Mouse (Mus musculus): ENCODE measurements around the gene Palb2. TPM values are rescaled to one million over a fixed set of nuclear protein-coding genes. Genes with fewer than 3 reads are reported as not detected.

Gene Palb2
- polyA plus RNA-seq, 1 experiment from 2014 or later, result 8.7 TPM

DNA sequence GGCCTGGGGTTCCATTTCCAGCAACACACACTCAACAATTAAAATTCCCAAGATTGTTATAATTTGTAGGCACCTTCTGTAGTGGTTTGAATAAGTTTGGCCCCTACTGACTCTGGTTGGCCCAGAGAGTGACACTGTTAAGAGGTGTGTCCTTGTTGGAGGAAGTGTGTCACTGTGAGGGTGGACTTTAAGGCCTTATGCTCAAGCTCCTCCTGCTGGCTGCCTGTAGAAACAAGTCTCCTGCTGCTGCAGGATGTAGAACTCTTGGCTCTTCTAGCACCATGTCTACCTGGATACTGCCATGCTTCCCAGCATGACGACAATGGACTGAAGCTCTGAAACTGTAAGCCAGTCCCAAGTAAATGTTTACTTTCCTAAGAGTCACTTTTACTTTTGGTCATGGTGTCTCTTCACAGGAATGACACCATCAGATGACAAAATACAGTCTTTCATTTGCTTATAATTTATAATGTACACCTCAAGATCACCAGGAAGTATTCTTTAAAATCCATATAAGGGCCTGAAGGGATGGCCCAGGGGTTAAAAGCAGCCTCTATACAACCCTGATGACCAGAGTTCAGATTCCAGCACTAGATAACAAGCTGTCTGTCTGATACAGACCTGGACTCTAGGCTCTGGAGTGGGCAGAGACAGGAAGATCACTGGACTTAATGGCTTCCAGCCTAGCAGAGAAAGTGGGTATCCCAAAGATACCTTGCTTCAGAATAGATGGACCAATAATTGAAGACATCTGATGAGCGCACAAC is 38.0 kb downstream of the Palb2 start:
- Histone ChIP-seq H3K27me3 (no peaks in the 10 kb centered on the region), H3K4me2 (no peak overlapping the region), H3K4me3 (no peak overlapping the region), H3K36me3 (peaks cover 81% of the 10 kb centered on the region), H3K9me3 (no peaks in the 10 kb centered on the region), H3K27ac (no peak overlapping the region), H3K9ac (no peak overlapping the region), H3K4me1 (replicated peaks) (peaks cover 2% of the 10 kb centered on the region)
- WGBS, result 95% methylated on average over 2 of the region's 2 CpGs
- no peak for ATAC-seq (ENCODE audit: low FRiP score)

- WGBS, result 92% methylated on average over 11 of the region's 11 CpGs
- no peaks in the 10 kb centered on the region for H3K4me1 ChIP-seq (replicated peaks)
- H3K27me3 ChIP-seq, result no peaks in the 10 kb centered on the region
- no peak for ATAC-seq (ENCODE audit: low FRiP score)
- H3K4me3 ChIP-seq, result no peak overlapping the region
- H3K4me2 ChIP-seq, result no peak overlapping the region
- no peaks in the 10 kb centered on the region for H3K9me3 ChIP-seq
- no peak overlapping the region for H3K9ac ChIP-seq
- H3K36me3 ChIP-seq, result peaks cover 81% of the 10 kb centered on the region
- no peak overlapping the region for H3K27ac ChIP-seq
These were observed 45.4 kb downstream of the Palb2 start for GRCm38 (mm10) chr7:122087195-122087982.

GRCm38 (mm10) chr7:122081071-122081470 is 51.7 kb downstream of the Palb2 start:
- Histone ChIP-seq H3K36me3 (peaks cover 82% of the 10 kb centered on the region), H3K9ac (no peak overlapping the region), H3K9me3 (no peaks in the 10 kb centered on the region), H3K4me3 (no peak overlapping the region), H3K27ac (no peak overlapping the region), H3K27me3 (no peaks in the 10 kb centered on the region), H3K4me1 (replicated peaks) (no peaks in the 10 kb centered on the region), H3K4me2 (no peak overlapping the region)
- ATAC-seq (ENCODE audit: low FRiP score), result no peak
- WGBS, result 100% methylated on average over 1 of the region's 1 CpGs

- 97% methylated on average over 8 of the region's 8 CpGs for WGBS
- Histone ChIP-seq H3K36me3 (peaks cover 85% of the 10 kb centered on the region), H3K9ac (no peak overlapping the region), H3K4me3 (no peak overlapping the region), H3K4me2 (no peak overlapping the region), H3K9me3 (no peaks in the 10 kb centered on the region), H3K4me1 (replicated peaks) (no peaks in the 10 kb centered on the region), H3K27me3 (no peaks in the 10 kb centered on the region), H3K27ac (no peak overlapping the region)
- no peak for ATAC-seq (ENCODE audit: low FRiP score)
These were observed 52.8 kb downstream of the Palb2 start for GRCm38 (mm10) chr7:122079798-122080554.

- Histone ChIP-seq H3K9ac (no peak overlapping the region), H3K4me2 (no peak overlapping the region), H3K4me1 (replicated peaks) (peaks cover 10% of the 10 kb centered on the region), H3K27me3 (no peaks in the 10 kb centered on the region), H3K9me3 (no peaks in the 10 kb centered on the region), H3K4me3 (no peak overlapping the region), H3K36me3 (peaks cover 90% of the 10 kb centered on the region), H3K27ac (no peak overlapping the region)
- 87% methylated on average over 3 of the region's 3 CpGs for WGBS
- ATAC-seq (ENCODE audit: low FRiP score), result no peak
These were observed 58.4 kb downstream of the Palb2 start for GRCm38 (mm10) chr7:122074374-122074773.

DNA sequence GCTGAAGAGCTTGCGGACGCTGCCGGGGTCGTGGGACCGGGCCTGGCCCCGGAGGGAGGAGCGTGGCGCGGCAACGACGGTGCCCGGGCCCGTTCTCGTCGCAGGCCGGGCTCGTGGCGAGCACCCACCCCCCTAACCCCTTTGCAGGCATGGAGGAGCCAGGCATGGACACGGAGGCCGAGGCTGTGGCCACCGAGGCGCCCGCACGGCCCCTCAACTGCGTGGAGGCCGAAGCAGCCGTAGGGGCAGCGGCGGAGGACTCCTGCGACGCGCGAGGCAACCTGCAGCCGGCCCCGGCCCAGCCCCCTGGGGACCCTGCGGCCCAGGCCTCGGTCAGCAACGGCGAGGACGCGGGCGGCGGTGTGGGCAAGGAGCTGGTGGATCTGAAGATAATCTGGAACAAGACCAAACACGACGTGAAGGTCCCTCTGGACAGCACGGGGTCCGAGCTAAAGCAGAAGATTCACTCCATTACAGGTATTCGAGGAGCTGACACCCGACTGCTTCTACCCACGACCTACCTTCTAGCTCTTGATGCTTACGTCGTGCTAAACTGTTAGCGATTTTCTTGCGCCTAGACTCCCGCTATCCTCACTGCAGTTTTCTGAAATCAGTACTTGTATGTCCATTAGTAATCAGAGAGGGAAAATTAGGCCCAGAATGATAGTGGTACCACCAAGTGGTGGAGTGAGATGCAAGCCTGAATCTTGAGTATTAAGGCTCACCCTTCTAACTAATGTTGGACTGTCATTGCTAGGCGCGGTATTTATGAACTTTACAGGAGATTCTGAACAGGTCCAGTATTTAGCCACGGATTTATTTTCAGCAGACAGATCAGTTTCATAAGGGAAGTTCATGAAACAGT is 65.0 kb downstream of the Palb2 start:
- Histone ChIP-seq H3K4me3 (peak overlapping the region; percentile 99), H3K9ac (peak overlapping the region; percentile 98), H3K27me3 (no peaks in the 10 kb centered on the region), H3K9me3 (no peaks in the 10 kb centered on the region), H3K4me1 (replicated peaks) (peaks cover 38% of the 10 kb centered on the region), H3K36me3 (peaks cover 30% of the 10 kb centered on the region), H3K4me2 (peak overlapping the region; percentile 67), H3K27ac (peak overlapping the region; percentile 96)
- 2% methylated on average over 58 of the region's 58 CpGs for WGBS
- ATAC-seq (ENCODE audit: low FRiP score), result peak; percentile 56

DNA sequence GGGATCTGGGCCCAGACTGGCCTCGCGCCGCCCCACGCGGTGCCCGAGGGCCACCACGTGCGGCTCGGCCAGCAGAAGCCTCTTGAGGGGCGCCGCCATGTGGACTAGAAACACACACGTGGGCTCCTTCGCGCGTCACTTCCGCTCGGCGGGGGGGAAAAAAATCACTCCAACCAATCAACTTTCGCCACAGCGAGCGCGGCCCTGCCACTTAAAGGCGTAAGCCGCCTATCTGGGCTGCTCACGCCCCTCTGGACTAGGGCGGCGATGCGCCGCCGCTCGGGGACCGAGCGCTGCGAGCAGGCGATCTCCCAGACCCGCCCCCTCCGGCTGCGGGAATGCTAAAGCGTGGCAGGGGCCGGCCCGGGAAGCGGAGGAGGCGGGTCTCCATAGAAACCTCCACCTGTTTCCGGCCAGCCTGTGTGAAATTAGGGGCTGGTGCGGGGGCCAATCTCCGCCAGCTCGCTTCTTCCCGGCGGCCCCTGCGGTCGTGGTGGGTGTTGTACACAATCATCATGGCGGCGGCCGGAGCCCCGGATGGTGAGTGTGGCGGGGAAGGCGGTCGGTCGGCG is 65.8 kb downstream of the Palb2 start, which contains the start of the genes Ubfd1 and Ears2:
Ubfd1 (plus strand) TSS at position 231 of the 572 bp plus-strand sequence.
Ears2 (minus strand) TSS at position 319 of the 572 bp plus-strand sequence.
- Histone ChIP-seq H3K27ac (peak within 1 kb of the TSS; percentile 96), H3K4me1 (replicated peaks) (peaks cover 38% of the 10 kb centered on the region), H3K4me2 (peak within 1 kb of the TSS; percentile 67), H3K36me3 (peaks cover 28% of the 10 kb centered on the region), H3K4me3 (peak within 1 kb of the TSS; percentile 99), H3K27me3 (no peaks in the 10 kb centered on the region), H3K9me3 (no peaks in the 10 kb centered on the region), H3K9ac (peak within 1 kb of the TSS; percentile 98)
- under 1% methylated on average over 59 of the region's 60 CpGs for WGBS
- peak; percentile 99 for ATAC-seq (ENCODE audit: low FRiP score)

DNA sequence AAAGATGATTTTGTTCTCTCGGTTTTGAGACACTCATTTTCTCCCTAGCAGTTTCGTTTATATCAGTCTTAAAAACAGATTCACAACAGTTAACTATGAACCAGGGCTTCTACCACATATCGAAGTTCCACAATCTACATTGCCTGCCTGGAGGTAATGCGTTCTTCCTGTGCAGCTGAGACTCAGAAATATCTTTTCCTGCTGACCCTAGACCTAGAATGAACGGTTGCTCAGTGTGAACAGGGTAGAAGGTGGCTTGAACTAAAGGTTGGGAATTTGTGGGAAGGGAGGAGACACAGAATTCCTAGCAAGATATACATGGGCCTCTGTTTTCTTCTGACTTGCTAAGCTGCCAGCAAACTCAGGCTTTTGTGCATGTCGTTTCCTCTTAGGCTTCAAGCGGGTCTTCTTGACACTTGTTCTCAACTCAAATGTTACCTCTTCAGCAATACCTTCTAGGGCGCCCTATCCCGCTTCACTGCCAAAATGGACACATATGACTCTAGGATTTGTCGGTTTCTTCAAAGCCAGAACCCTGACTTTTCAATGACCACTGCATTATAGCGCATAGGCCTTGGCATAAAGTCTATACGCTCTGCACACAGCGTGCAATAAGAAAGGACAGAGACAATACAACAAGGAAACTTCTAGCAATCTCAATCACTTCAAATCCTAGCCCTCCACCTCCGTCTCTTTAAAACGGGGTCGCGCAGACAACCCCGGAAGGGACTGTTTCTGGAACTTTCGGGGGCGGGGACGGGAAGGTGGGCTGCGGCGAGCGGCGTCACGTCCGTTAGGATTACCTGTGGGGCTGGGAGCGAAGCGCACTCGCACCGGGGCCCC is 66.5 kb downstream of the Palb2 start:
- H3K4me3 ChIP-seq, result peak overlapping the region; percentile 99
- WGBS, result 22% methylated on average over 31 of the region's 31 CpGs
- peaks cover 27% of the 10 kb centered on the region for H3K36me3 ChIP-seq
- H3K27ac ChIP-seq, result peak overlapping the region; percentile 96
- H3K27me3 ChIP-seq, result no peaks in the 10 kb centered on the region
- H3K9me3 ChIP-seq, result no peaks in the 10 kb centered on the region
- ATAC-seq (ENCODE audit: low FRiP score), result no peak; the same call in none of the 2 replicates
- peak overlapping the region; percentile 67 for H3K4me2 ChIP-seq
- H3K9ac ChIP-seq, result peak overlapping the region; percentile 98
- H3K4me1 ChIP-seq (replicated peaks), result peaks cover 38% of the 10 kb centered on the region

DNA sequence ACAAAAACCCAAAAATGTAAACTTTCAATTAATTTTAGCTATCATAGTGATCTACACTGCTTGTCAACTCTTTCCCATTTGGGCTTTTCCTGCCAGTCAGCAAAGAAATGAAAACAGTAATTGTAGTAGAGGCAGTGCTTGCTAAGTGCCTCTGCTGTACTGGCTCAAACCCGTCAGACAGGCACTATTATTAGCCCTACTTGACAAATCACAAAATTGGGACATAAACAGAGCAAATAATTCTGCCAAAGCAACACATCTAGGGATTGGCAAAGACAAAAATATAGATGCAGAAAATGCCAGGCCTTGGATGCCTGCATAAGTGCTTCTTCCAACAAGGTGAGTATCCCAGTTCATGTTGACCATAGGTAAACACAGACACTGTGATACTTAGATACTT is 67.1 kb downstream of the Palb2 start:
- Histone ChIP-seq H3K9ac (peak overlapping the region; percentile 98; the same call in 1 of the 2 replicates), H3K9me3 (no peaks in the 10 kb centered on the region), H3K4me3 (peak overlapping the region; percentile 99; the same call in 1 of the 2 replicates), H3K27ac (no peak overlapping the region), H3K4me2 (peak overlapping the region; percentile 67), H3K36me3 (peaks cover 22% of the 10 kb centered on the region), H3K27me3 (no peaks in the 10 kb centered on the region), H3K4me1 (replicated peaks) (peaks cover 37% of the 10 kb centered on the region)
- no peak for ATAC-seq (ENCODE audit: low FRiP score)
- WGBS, result 81% methylated on average over 1 of the region's 1 CpGs

All from hindbrain, embryonic 13.5 days (tissue).